Mouse (Mus musculus): ENCODE results near the gene Zcchc3. TPM values are rescaled to one million over a fixed set of nuclear protein-coding genes. Genes with fewer than 3 reads are reported as not detected.
A peak's percentile ranks its signal among the peaks of the same experiment; 100 is the strongest.

The Zcchc3 gene
- polyA plus RNA-seq, 1 experiment, result 1.7 TPM

DNA sequence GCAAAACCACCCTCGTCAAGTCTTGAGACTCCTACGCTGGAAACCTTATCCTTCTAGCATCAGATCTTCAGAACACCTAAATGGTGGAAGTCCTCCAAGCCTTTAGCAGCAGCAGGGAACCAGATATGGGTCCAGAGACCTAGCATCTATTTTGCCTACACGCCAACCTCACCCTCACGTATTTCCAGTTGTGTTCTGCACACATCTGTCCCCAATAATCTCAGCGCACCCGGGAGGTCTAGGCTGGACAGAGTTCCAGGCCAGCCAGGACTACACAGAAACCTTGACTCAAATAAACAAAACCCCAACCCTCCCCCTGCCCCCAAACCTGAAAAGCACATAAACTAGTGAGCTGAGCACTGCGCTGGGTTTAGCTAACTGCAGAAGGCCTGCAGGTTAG lies 3.4 kb downstream of the Zcchc3 start:
- 91% methylated on average over 7 of the region's 7 CpGs for WGBS
- DNase-seq, result no peak
- Histone ChIP-seq H3K36me3 (ENCODE audit: control insufficient read depth, insufficient read depth, low read length) (no peaks in the 10 kb centered on the region), H3K27ac (ENCODE audit: control insufficient read depth, insufficient read depth, low read length) (no peak overlapping the region), H3K4me3 (ENCODE audit: control insufficient read depth, insufficient read depth, low read length) (no peak overlapping the region), H3K4me1 (replicated peaks; ENCODE audit: control insufficient read depth, insufficient read depth, low read length) (peaks cover 8% of the 10 kb centered on the region; the same call in 1 of the 2 replicates), H3K27me3 (ENCODE audit: control insufficient read depth, insufficient read depth, low read length) (peaks cover 7% of the 10 kb centered on the region)
- TF ChIP-seq POLR2A (IDR thresholded peaks at IDR 0.05; ENCODE audit: control insufficient read depth, extremely low read depth, insufficient read depth, low read length, poor library complexity) (no peak), CTCF (IDR thresholded peaks at IDR 0.05; ENCODE audit: borderline replicate concordance, control insufficient read depth, extremely low read depth, insufficient read depth, low read length, poor library complexity) (no peak)

DNA sequence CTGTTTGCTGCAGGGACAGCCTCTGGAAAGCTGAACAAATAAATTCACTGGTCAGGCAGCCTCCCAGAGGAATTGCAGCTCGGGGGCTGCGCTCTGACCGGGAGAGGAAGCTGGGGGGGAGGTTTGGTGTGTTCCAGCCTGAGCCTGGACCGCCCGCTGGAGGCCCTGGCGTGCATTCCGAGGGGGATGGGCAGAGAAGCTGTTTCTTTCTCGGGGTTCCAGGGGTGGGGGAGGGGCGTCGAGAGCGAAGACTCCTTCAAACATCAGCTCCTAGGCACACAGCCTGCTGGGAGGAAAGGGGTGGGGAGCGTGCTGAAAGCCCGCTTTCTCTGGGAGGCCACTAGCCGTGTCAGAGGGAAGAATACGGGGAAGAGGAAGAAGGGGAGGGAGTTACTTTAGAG lies 3.9 kb downstream of the Zcchc3 start:
- H3K27ac ChIP-seq (ENCODE audit: control insufficient read depth, insufficient read depth, low read length), result no peak overlapping the region

DNA sequence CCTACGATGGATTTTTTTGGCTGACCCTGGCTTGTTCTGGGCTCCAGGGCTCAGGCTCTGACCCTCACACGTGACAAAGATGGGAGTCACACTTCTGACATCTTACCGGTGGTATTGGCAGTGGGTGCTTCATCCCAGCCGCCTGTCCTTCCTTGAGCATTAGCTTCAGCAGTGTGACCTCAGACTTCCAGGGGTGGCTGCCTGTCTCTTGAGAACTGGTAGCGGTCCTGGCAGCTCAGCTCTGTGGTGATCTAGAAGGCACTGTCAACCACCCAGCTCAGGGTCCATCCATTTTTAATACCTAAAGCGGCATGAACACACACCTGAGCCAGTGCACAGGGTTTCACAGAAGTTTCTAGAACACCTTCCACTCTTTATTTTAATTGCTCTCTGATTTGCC lies 5.0 kb downstream of the Zcchc3 start:
- Histone ChIP-seq H3K36me3 (ENCODE audit: control insufficient read depth, insufficient read depth, low read length) (no peaks in the 10 kb centered on the region), H3K27me3 (ENCODE audit: control insufficient read depth, insufficient read depth, low read length) (peaks cover 7% of the 10 kb centered on the region), H3K4me1 (replicated peaks; ENCODE audit: control insufficient read depth, insufficient read depth, low read length) (peaks cover 17% of the 10 kb centered on the region), H3K4me3 (ENCODE audit: control insufficient read depth, insufficient read depth, low read length) (no peak overlapping the region), H3K27ac (ENCODE audit: control insufficient read depth, insufficient read depth, low read length) (no peak overlapping the region)
- no peak for TF ChIP-seq POLR2A (IDR thresholded peaks at IDR 0.05; ENCODE audit: control insufficient read depth, extremely low read depth, insufficient read depth, low read length, poor library complexity)
- no peak for TF ChIP-seq CTCF (IDR thresholded peaks at IDR 0.05; ENCODE audit: borderline replicate concordance, control insufficient read depth, extremely low read depth, insufficient read depth, low read length, poor library complexity)
- 90% methylated on average over 6 of the region's 6 CpGs for WGBS
- DNase-seq, result no peak

More for the DNA sequence above, 3.9 kb downstream of the Zcchc3 start:
- no peaks in the 10 kb centered on the region for H3K36me3 ChIP-seq (ENCODE audit: control insufficient read depth, insufficient read depth, low read length)
- H3K27me3 ChIP-seq (ENCODE audit: control insufficient read depth, insufficient read depth, low read length), result peaks cover 7% of the 10 kb centered on the region
- TF ChIP-seq CTCF (IDR thresholded peaks at IDR 0.05; ENCODE audit: borderline replicate concordance, control insufficient read depth, extremely low read depth, insufficient read depth, low read length, poor library complexity), result no peak
- no peak for TF ChIP-seq POLR2A (IDR thresholded peaks at IDR 0.05; ENCODE audit: control insufficient read depth, extremely low read depth, insufficient read depth, low read length, poor library complexity)
- WGBS, result 68% methylated on average over 15 of the region's 15 CpGs
- H3K4me3 ChIP-seq (ENCODE audit: control insufficient read depth, insufficient read depth, low read length), result no peak overlapping the region
- DNase-seq, result no peak
- H3K4me1 ChIP-seq (replicated peaks; ENCODE audit: control insufficient read depth, insufficient read depth, low read length), result peaks cover 13% of the 10 kb centered on the region

DNA sequence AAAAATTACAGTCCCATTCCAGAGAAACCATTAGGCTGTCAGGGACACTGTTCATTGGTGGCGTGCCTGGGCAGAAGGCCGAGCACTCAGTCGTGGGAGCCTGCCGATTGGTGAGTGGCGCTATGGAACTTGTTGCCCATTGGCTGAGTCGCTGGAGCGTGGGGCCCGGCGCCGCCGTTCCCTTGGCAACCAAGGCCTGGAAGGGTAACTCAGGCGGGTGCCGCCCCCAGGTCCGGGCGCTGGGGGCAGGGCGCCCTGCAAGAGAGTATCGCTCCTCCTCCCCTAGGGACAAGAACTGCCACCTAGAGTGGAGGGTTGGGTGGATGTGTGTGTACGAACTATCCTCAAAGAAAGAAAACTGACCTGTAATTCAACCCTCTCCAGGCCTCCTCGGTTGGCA lies 8.7 kb downstream of the Zcchc3 start:
- DNase-seq, result peak; percentile 84
- 1% methylated on average over 19 of the region's 19 CpGs for WGBS
- TF ChIP-seq POLR2A (IDR thresholded peaks at IDR 0.05; ENCODE audit: control insufficient read depth, extremely low read depth, insufficient read depth, low read length, poor library complexity), result no peak
- no peak for TF ChIP-seq CTCF (IDR thresholded peaks at IDR 0.05; ENCODE audit: borderline replicate concordance, control insufficient read depth, extremely low read depth, insufficient read depth, low read length, poor library complexity)
- Histone ChIP-seq H3K4me3 (ENCODE audit: control insufficient read depth, insufficient read depth, low read length) (no peak overlapping the region), H3K27ac (ENCODE audit: control insufficient read depth, insufficient read depth, low read length) (no peak overlapping the region), H3K4me1 (replicated peaks; ENCODE audit: control insufficient read depth, insufficient read depth, low read length) (peaks cover 9% of the 10 kb centered on the region), H3K27me3 (ENCODE audit: control insufficient read depth, insufficient read depth, low read length) (no peaks in the 10 kb centered on the region), H3K36me3 (ENCODE audit: control insufficient read depth, insufficient read depth, low read length) (no peaks in the 10 kb centered on the region)

DNA sequence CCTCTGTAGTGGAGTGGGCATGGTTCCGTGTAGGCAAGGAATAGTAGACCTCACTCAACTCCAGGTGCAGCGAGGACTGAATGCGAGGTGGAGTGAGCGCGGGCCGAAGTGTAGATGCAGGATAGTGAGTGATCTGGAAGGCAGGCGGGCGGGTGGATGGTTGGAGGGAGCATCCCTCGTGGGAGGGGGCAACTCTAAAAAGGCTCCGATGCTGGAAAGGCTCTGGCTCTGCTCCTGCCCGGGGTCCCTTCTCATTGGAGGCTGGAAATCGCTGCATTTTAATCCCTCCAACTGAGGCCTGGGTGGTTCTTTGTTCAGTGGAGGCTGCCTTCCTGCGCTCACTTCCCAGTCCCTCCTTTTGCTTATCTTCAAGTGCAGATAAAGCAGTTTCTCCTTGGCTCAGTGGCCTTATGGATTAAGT lies 15.7 kb downstream of the Zcchc3 start:
- DNase-seq, result no peak
- TF ChIP-seq CTCF (IDR thresholded peaks at IDR 0.05; ENCODE audit: borderline replicate concordance, control insufficient read depth, extremely low read depth, insufficient read depth, low read length, poor library complexity), result no peak
- no peak for TF ChIP-seq POLR2A (IDR thresholded peaks at IDR 0.05; ENCODE audit: control insufficient read depth, extremely low read depth, insufficient read depth, low read length, poor library complexity)
- Histone ChIP-seq H3K4me1 (replicated peaks; ENCODE audit: control insufficient read depth, insufficient read depth, low read length) (peaks cover 17% of the 10 kb centered on the region), H3K27me3 (ENCODE audit: control insufficient read depth, insufficient read depth, low read length) (no peaks in the 10 kb centered on the region; the same call in 1 of the 2 replicates), H3K27ac (ENCODE audit: control insufficient read depth, insufficient read depth, low read length) (no peak overlapping the region), H3K36me3 (ENCODE audit: control insufficient read depth, insufficient read depth, low read length) (no peaks in the 10 kb centered on the region), H3K4me3 (ENCODE audit: control insufficient read depth, insufficient read depth, low read length) (peak overlapping the region; percentile 15; the same call in 1 of the 2 replicates)
- 31% methylated on average over 13 of the region's 13 CpGs for WGBS

DNA sequence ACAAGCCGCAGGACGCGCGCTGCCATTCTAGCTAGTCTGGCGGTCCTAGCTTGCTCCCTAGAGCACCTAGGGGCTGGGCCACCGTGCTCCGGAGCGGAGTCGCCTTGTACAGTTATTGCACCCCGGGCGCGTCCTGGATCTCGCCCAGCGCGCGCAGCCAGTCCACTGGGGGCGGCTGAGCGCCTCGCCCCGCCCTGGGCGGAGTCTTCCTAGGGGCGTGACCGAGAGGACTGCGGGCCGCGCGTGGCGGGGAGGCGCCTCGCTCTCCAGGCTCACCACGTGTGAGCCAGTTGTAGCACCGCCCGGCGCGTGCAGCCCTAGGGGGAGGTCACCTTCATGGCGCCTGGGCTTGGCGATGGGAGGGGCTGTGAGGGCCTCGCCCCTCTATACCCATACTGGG lies 16.1 kb downstream of the Zcchc3 start:
- no peak overlapping the region for H3K27ac ChIP-seq (ENCODE audit: control insufficient read depth, insufficient read depth, low read length)
- under 1% methylated on average over 38 of the region's 38 CpGs for WGBS
- DNase-seq, result peak; percentile 77
- H3K4me3 ChIP-seq (ENCODE audit: control insufficient read depth, insufficient read depth, low read length), result peak overlapping the region; percentile 44
- H3K36me3 ChIP-seq (ENCODE audit: control insufficient read depth, insufficient read depth, low read length), result no peaks in the 10 kb centered on the region
- no peaks in the 10 kb centered on the region; the same call in 1 of the 2 replicates for H3K27me3 ChIP-seq (ENCODE audit: control insufficient read depth, insufficient read depth, low read length)
- H3K4me1 ChIP-seq (replicated peaks; ENCODE audit: control insufficient read depth, insufficient read depth, low read length), result peaks cover 17% of the 10 kb centered on the region
- TF ChIP-seq POLR2A (IDR thresholded peaks at IDR 0.05; ENCODE audit: control insufficient read depth, extremely low read depth, insufficient read depth, low read length, poor library complexity) (no peak), CTCF (IDR thresholded peaks at IDR 0.05; ENCODE audit: borderline replicate concordance, control insufficient read depth, extremely low read depth, insufficient read depth, low read length, poor library complexity) (no peak)
